Mouse (Mus musculus) stomach, embryonic 14.5 days (tissue): Measurements from ENCODE around the gene Rag1. TPM values are rescaled to one million over a fixed set of nuclear protein-coding genes. Genes with fewer than 3 reads are reported as not detected.

ENCODE experiments used
- ATAC-seq: fragments of 200-750 bp; cut with Nextera tagmentation; 2 replicates; pipeline ENCODE4 v1.8.0; 2017; ENCODE audit warnings: low read depth, moderate TSS enrichment; ENCODE audit not compliant: insufficient number of reproducible peaks, insufficient read depth, low FRiP score
- H3K27ac ChIP-seq: fragments of 300-500 bp; sonication (generic); 2 replicates; pipeline ENCODE4 v1.5.1; 2014; ENCODE audit warnings: mild to moderate bottlenecking, low read length, moderate library complexity, mixed read lengths
- H3K27me3 ChIP-seq: fragments of 300-500 bp; sonication (generic); 2 replicates; pipeline ENCODE4 v1.6.1; 2014; ENCODE audit warnings: low read length, control low read depth, mixed read lengths; ENCODE audit not compliant: control insufficient read depth, insufficient read depth
- H3K36me3 ChIP-seq: fragments of 300-500 bp; sonication (generic); 2 replicates; pipeline ENCODE4 v1.6.1; 2014; ENCODE audit warnings: mild to moderate bottlenecking, control low read depth, low read length, moderate library complexity, mixed read lengths; ENCODE audit not compliant: control insufficient read depth, insufficient read depth
- H3K4me1 ChIP-seq: fragments of 300-500 bp; sonication (generic); 2 replicates; pipeline ENCODE4 v1.6.1; 2014; ENCODE audit warnings: low read length, control low read depth, mixed read lengths; ENCODE audit not compliant: control insufficient read depth, insufficient read depth
- H3K4me2 ChIP-seq: fragments of 300-500 bp; sonication (generic); replicated peaks from 2 replicates; pipeline ENCODE4 v1.6.1; 2014; ENCODE audit warnings: low read depth, low read length, control low read depth
- H3K4me3 ChIP-seq: fragments of 300-500 bp; sonication (generic); 2 replicates; pipeline ENCODE4 v1.5.1; 2014; ENCODE audit warnings: low read depth, low read length, control low read depth
- H3K9ac ChIP-seq: fragments of 300-500 bp; sonication (generic); replicated peaks from 2 replicates; pipeline ENCODE4 v1.6.1; 2014; ENCODE audit warnings: low read depth, mild to moderate bottlenecking, control low read depth, low read length, moderate library complexity, mixed read lengths
- H3K9me3 ChIP-seq: fragments of 300-500 bp; sonication (generic); 2 replicates; pipeline ENCODE4 v1.6.1; 2016; ENCODE audit warnings: low read depth, low read length, control low read depth; ENCODE audit not compliant: control insufficient read depth
- WGBS: fragments of 180-500 bp; shearing (Covaris S2); extraction: QIAGEN DNeasy Blood & Tissue Kit; methylation state at CpG from one replicate; pipeline ENCODE4 v1.1.7; 2014; 5-methylcytosine and 5-hydroxymethylcytosine counted together
- polyA plus RNA-seq: library from polyadenylated mRNA; unstranded; fragments of >200 nt; fragmentation: Nextera tagmentation; extraction: Ambion mirVana; gene quantifications from 2 replicates; pipeline ENCODE4 v1.2.1, GENCODE M21; 2014

Gene Rag1
- polyA plus RNA-seq, 1 experiment from 2014 or later = 0.06 TPM

DNA sequence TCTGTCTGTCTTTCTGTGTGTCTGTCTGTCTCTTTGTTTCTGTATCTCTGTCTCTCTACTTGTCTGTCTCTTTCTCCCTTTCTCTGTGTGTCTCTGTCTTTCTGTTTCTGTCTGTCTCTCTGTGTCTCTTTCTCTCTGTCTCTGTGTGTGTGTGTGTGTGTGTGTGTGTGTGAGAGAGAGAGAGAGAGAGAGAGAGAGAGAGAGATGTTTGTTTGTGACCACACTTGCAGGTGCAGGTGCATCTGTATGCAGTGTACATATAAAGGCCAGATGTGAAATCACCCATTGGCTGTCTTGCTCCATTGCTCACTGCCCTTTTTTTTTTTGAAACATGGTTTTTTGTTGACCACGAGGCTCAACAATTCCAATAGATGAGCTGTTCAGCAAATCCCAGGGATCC lies 1.1 kb upstream of the Rag1 start:
- H3K4me3 ChIP-seq = no peak overlapping the region
- ATAC-seq = no peak
- H3K27me3 ChIP-seq = no peaks in the 10 kb centered on the region
- H3K27ac ChIP-seq = no peak overlapping the region
- 68% methylated on average over 1 of the region's 1 CpGs for WGBS
- H3K9ac ChIP-seq = no peak overlapping the region
- no peak overlapping the region for H3K4me2 ChIP-seq
- H3K4me1 ChIP-seq = no peaks in the 10 kb centered on the region
- no peaks in the 10 kb centered on the region for H3K9me3 ChIP-seq
- H3K36me3 ChIP-seq = no peaks in the 10 kb centered on the region

DNA sequence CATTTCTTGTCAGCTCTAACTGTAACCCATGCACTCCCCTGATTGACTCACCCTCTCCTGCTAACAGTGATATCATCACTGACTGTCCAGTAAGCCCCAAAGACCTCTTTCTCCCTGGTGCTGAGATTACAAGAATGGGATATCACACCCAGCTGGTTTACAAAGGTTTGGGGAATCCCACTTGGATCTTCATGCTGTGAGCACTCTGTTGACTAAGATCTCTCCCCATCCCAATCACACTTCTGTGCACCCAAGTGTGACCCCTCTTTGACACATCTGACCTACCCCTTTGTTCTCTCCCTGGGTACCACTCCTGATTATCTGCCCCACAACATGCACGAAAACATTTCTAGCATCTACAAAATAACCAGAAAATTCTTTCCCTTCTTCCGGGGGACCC lies 940 bp downstream of the Rag1 start:
- ATAC-seq = no peak
- no peaks in the 10 kb centered on the region for H3K9me3 ChIP-seq
- WGBS = 89% methylated on average over 2 of the region's 2 CpGs

DNA sequence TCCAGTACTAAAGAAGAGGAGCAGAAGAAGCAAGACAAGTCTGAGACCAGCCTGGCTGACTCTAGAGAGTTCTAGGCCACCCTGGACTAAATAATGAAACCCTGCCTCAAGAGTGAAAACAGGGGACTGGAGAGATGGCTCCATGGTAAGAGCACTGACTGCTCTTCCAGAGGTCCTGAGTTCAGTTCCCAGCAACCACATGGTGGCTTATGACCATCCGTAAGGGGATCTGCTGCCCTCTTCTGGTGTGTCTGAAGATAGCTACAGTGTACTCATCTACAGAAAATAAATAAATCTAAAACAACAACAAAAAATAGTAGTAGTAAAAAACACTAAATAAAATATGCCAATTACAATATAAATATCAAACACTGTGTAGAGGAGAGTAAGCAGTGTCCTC lies 3.5 kb downstream of the Rag1 start:
- H3K36me3 ChIP-seq = no peaks in the 10 kb centered on the region
- no peaks in the 10 kb centered on the region for H3K9me3 ChIP-seq
- no peaks in the 10 kb centered on the region for H3K4me1 ChIP-seq
- H3K4me3 ChIP-seq = no peak overlapping the region
- H3K27ac ChIP-seq = no peak overlapping the region
- 85% methylated on average over 1 of the region's 1 CpGs for WGBS
- ATAC-seq = no peak
- no peaks in the 10 kb centered on the region for H3K27me3 ChIP-seq
- H3K4me2 ChIP-seq = no peak overlapping the region
- H3K9ac ChIP-seq = no peak overlapping the region

More for the DNA sequence above, 940 bp downstream of the Rag1 start:
- Histone ChIP-seq H3K4me3 (no peak overlapping the region), H3K4me2 (no peak overlapping the region), H3K27ac (no peak overlapping the region), H3K4me1 (no peaks in the 10 kb centered on the region), H3K36me3 (no peaks in the 10 kb centered on the region), H3K9ac (no peak overlapping the region), H3K27me3 (no peaks in the 10 kb centered on the region)

DNA sequence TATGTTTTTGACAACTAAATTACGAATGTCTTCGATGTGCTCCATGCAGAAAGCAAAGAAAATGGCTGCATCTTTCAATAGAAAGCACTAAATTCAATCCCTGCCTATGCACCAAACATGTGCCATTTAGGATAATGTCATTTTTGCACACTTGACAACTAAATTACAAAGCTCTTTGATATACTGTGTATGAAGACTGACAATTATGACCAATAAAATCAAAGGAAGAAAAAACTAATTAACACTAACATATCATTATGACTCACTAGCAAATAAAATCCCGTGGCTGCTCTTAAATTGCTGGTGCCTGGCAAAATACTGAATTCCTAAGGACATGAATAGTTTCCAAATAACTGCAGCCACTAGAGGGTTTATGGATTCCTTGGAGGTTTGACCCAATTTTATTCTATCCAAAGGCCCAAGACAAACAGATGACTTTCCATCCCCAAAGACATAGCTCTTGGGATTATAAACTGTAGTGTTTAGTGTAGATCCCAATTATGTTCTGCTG lies 9.4 kb downstream of the Rag1 start:
- ATAC-seq = no peak
- 73% methylated on average over 3 of the region's 3 CpGs for WGBS
- no peak overlapping the region for H3K4me3 ChIP-seq
- H3K9ac ChIP-seq = no peak overlapping the region
- no peaks in the 10 kb centered on the region for H3K4me1 ChIP-seq
- no peaks in the 10 kb centered on the region for H3K9me3 ChIP-seq
- H3K36me3 ChIP-seq = no peaks in the 10 kb centered on the region
- H3K27me3 ChIP-seq = no peaks in the 10 kb centered on the region
- H3K27ac ChIP-seq = no peak overlapping the region
- H3K4me2 ChIP-seq = no peak overlapping the region

DNA sequence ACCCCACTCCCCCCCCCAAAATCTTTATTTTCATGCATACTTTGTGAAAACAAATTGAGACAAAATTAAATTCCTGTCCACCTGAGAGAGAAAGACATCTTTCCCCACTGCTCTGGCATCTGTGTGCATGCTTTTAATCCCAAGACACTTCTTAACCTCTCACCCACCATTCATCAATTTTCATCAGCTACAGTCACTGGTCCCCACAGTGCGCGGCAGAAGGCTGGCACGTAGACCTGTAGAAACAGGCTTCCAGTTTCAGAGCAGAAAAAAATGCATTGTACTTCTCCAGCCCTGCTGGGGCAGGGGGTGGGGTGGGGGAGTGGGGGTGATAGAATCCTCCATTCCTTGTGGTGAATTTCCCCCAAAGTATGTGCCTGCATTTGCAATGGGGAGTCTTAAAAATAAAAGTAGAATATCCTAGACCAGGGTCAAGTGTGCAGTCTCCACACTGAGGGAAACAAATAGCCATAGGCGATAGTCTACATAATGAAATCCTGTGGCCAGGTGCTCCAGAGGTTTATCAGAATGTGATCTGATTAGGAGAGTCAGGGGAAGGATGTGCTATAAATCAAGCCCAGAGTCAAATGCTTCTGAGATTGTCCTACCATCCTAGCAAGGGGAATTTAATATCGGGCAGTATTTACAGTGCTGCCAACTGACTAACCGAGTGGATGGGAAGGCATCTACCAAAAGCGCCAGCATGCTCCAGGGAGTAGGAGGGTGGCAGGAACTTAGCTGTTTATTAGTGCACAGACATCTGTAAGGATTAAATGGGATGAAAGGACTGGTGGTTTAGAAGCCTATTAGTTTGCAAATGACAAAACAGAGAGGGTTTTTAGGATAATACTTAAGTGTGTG lies 10.1 kb downstream of the Rag1 start:
- 32% methylated on average over 7 of the region's 7 CpGs for WGBS

DNA sequence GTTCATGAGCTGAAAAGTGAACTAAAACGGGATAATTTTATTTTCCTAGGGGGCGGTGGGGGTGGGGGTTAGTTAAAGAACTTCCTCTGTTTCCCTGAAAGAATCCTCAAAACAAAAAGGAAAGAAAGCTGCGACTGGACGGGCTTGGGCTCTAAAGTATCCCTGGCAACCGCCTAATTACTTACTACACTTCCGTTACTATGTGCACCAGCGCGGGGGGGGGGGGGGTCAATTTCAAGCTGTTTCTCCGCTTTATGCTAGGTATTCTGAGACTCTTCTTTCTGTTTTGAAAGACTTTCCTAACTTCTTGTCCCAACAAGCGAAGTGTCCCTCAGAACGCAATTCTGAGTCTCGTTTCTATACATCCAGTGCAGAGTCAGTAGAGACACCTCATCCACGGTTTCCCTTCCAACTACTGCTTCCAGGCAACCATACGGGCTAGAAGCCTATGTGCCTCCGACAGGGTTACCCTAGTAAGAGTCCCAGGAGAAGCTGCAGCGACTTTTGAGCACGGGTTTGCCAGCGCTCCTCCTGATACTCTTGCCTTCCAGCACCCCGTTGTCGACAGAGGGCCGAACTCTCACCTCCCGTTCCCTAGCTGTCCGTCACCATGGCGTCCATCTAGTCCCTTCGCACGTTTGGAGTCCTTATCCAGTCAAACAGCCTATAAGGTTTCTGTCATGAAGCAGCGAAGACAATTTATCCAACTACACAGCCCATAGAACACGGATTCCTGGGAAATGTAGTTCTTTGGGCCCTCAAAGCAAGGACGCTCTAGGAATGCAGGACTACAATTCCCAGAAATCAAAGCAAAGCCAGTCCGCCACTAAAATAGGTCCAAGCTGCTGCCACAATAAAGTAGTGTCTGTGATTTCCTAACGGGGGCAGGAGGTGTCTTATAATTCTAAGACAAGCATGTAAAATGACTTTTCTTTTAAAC lies 20.7 kb downstream of the Rag1 start:
- H3K4me3 ChIP-seq = peak overlapping the region; percentile 62
- peak overlapping the region; percentile 57 for H3K4me2 ChIP-seq
- no peaks in the 10 kb centered on the region for H3K27me3 ChIP-seq
- H3K36me3 ChIP-seq = no peaks in the 10 kb centered on the region
- H3K9ac ChIP-seq = peak overlapping the region; percentile 63
- ATAC-seq = peak; percentile 99
- peak overlapping the region; percentile 82 for H3K27ac ChIP-seq
- H3K9me3 ChIP-seq = no peaks in the 10 kb centered on the region
- WGBS = 1% methylated on average over 31 of the region's 31 CpGs
- no peaks in the 10 kb centered on the region; the same call in 1 of the 2 replicates for H3K4me1 ChIP-seq

More for the DNA sequence above, 10.1 kb downstream of the Rag1 start:
- H3K27ac ChIP-seq = no peak overlapping the region
- H3K36me3 ChIP-seq = no peaks in the 10 kb centered on the region
- no peaks in the 10 kb centered on the region for H3K9me3 ChIP-seq
- H3K27me3 ChIP-seq = no peaks in the 10 kb centered on the region
- no peak for ATAC-seq
- H3K4me3 ChIP-seq = no peak overlapping the region
- H3K4me1 ChIP-seq = no peaks in the 10 kb centered on the region
- no peak overlapping the region for H3K4me2 ChIP-seq
- no peak overlapping the region for H3K9ac ChIP-seq

DNA sequence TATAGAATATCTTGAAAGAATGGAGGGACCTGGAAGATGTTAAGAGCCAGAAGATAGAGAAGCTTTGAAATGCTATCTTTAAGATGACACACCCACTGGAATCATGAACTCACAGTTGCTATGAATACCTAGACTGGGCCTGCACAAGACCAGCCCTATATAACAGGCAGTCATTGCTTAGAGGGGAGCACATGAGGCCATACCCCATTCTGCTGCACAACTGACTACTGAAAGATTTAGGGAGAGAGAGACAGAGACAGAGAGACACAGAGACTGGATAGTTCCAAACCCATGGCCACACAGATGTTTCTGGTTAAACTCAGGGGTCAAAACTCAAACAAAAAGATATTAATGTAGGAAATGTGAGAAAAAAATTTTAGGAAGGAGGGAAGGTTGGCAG lies 22.1 kb downstream of the Rag1 start:
- Histone ChIP-seq H3K4me3 (no peak overlapping the region), H3K4me1 (no peaks in the 10 kb centered on the region; the same call in 1 of the 2 replicates), H3K4me2 (no peak overlapping the region), H3K9me3 (no peaks in the 10 kb centered on the region), H3K27ac (no peak overlapping the region), H3K36me3 (no peaks in the 10 kb centered on the region), H3K27me3 (no peaks in the 10 kb centered on the region), H3K9ac (no peak overlapping the region)
- no peak for ATAC-seq

DNA sequence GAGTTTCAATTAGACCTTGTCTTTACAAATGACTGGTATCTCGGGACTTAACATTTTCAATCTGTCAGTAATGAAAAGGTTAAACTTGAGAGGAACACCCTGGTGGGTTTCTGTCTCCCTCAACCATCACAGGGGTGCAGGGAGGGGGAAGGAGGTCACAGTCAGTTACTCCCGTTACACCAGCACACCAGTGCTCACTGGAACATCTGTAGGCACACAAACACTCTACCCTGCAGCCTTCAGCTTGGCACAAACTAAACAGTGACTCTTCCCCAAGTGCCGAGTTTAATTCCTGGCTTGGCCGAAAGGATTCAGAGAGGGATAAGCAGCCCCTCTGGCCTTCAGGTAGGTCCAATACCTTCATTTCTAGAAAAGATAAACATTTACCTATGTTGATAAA lies 24.8 kb downstream of the Rag1 start, which contains the start of gene Rag2:
TSS of gene Rag2 (plus strand) at position 193 of the 400 bp plus-strand sequence.
- Histone ChIP-seq H3K27me3 (no peaks in the 10 kb centered on the region), H3K27ac (no peak within 1 kb of the TSS), H3K4me1 (no peaks in the 10 kb centered on the region; the same call in 1 of the 2 replicates), H3K9ac (no peak within 1 kb of the TSS), H3K9me3 (no peaks in the 10 kb centered on the region), H3K4me3 (no peak within 1 kb of the TSS), H3K36me3 (no peaks in the 10 kb centered on the region), H3K4me2 (no peak within 1 kb of the TSS)
- ATAC-seq = no peak
- 36% methylated on average over 4 of the region's 4 CpGs for WGBS
